Mouse (Mus musculus) megakaryocyte, embryonic 14.5 days (primary cell): ENCODE measurements around the gene Alox5.

ENCODE experiments used
- FLI1 ChIP-seq: IDR thresholded peaks from 2 replicates; pipeline ENCODE4 v1.6.1; 2012; ENCODE audit warnings: low read length, inconsistent platforms, mixed read lengths
- GATA1 ChIP-seq: IDR thresholded peaks from 3 replicates; pipeline ENCODE4 v1.6.1; 2012; ENCODE audit warnings: mixed read lengths, low read length, inconsistent platforms, borderline replicate concordance

DNA sequence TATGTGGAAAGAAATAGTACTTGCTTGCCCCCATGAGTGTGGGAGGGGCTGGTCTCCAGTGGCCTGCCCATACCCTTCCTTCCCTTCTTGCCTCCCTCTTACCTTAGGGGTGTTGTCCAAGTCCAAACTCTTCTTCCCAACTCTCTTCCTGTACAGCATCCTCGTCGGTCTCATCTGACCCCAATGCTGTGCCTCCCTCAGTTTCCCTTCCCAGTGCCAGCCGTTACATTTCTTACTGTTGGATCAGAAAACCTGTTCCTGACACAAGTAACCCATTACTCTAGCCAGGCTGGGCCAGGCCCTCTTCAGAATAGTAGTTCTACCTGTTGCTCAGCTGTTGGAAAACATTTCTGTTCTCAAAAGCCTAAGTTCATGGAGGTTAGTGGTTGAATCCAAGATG, 58.6 kb downstream of the Alox5 start:
- TF ChIP-seq GATA1 (no peak), FLI1 (no peak)
